Mouse (Mus musculus): ENCODE measurements around the gene Cd247. TPM values are rescaled to one million over a fixed set of nuclear protein-coding genes. Genes with fewer than 3 reads are reported as not detected.

The Cd247 gene
- polyA plus RNA-seq, 1 experiment = 0.29 TPM

- no peaks in the 10 kb centered on the region for H3K27me3 ChIP-seq (ENCODE audit: control insufficient read depth, insufficient read depth, low read length)
- no peak for TF ChIP-seq POLR2A (IDR thresholded peaks at IDR 0.05; ENCODE audit: borderline replicate concordance, insufficient read depth, low read length)
- no peak for TF ChIP-seq CTCF (IDR thresholded peaks at IDR 0.05; ENCODE audit: borderline replicate concordance, insufficient read depth, low read depth, low read length)
- no peak for DNase-seq
- WGBS = 80% methylated on average over 9 of the region's 9 CpGs
- no peak overlapping the region for H3K27ac ChIP-seq (ENCODE audit: insufficient read depth, low read length)
- H3K4me3 ChIP-seq (replicated peaks; ENCODE audit: insufficient read depth, low read depth, low read length) = no peak overlapping the region
- H3K4me1 ChIP-seq (ENCODE audit: control insufficient read depth, insufficient read depth, low read length) = no peaks in the 10 kb centered on the region
Measured at GRCm38 (mm10) chr1:165791411-165791810, 2.9 kb downstream of the Cd247 start.

DNA sequence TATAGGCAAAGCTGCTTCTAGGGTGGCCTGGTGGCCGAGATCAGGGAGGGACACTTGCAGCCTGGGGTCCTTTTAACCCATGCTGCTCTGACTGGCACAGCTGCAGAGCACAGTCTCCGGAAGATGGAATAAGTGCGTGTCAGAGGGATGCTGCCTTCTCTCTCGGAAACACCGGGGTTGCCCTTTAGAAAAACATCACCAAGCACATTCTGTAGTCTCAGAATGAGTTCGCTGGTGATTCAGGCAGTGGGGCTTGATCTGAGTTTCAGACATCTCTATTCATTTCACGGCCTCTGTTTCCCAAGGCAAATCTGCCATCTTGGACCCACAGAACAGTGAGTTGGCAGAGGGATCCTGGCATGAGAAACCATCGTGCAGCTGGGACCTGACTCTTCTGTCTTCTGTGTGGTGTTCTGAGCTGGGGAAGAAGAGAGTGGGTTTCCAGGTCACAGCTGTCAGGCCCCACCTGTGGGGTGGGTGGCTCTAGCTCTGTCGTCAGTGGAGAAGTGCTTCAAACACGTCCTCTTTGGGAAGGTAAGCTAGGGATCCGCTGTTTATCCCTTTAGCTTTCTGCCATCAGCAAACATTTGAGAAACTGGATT lies 13.3 kb downstream of the Cd247 start:
- TF ChIP-seq POLR2A (IDR thresholded peaks at IDR 0.05; ENCODE audit: borderline replicate concordance, insufficient read depth, low read length) (no peak), CTCF (IDR thresholded peaks at IDR 0.05; ENCODE audit: borderline replicate concordance, insufficient read depth, low read depth, low read length) (no peak)
- Histone ChIP-seq H3K27me3 (ENCODE audit: control insufficient read depth, insufficient read depth, low read length) (no peaks in the 10 kb centered on the region), H3K27ac (ENCODE audit: insufficient read depth, low read length) (no peak overlapping the region), H3K4me1 (ENCODE audit: control insufficient read depth, insufficient read depth, low read length) (no peaks in the 10 kb centered on the region), H3K4me3 (replicated peaks; ENCODE audit: insufficient read depth, low read depth, low read length) (no peak overlapping the region)
- DNase-seq = no peak
- WGBS = 33% methylated on average over 11 of the region's 11 CpGs

GRCm38 (mm10) chr1:165803107-165803506 lies 14.6 kb downstream of the Cd247 start:
- Histone ChIP-seq H3K27me3 (ENCODE audit: control insufficient read depth, insufficient read depth, low read length) (no peaks in the 10 kb centered on the region), H3K4me3 (replicated peaks; ENCODE audit: insufficient read depth, low read depth, low read length) (no peak overlapping the region), H3K4me1 (ENCODE audit: control insufficient read depth, insufficient read depth, low read length) (no peaks in the 10 kb centered on the region), H3K27ac (ENCODE audit: insufficient read depth, low read length) (no peak overlapping the region)
- 91% methylated on average over 5 of the region's 5 CpGs for whole genome bisulfite sequencing
- no peak for TF ChIP-seq CTCF (IDR thresholded peaks at IDR 0.05; ENCODE audit: borderline replicate concordance, insufficient read depth, low read depth, low read length)
- no peak for TF ChIP-seq POLR2A (IDR thresholded peaks at IDR 0.05; ENCODE audit: borderline replicate concordance, insufficient read depth, low read length)
- no peak for DNase-seq

DNA sequence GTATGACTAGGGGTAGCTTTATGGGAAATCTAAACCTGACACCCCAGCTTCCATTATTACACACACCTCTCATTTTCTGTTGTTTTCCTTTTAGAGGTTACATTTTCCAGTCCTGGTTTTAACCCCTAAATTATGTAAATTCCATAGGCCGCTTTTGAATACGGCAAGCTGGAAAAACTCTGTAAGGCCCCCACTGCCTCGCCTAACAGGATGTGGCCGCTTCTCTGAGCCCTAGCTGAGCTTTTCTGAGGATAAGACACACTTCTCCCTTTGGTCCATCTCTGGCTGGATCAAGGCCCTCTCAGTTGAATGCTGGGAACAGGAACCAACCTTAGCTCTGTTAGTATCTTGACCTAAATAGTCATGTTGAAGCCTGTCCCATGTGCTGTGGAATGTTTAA lies 15.7 kb downstream of the Cd247 start:
- H3K4me1 ChIP-seq (ENCODE audit: control insufficient read depth, insufficient read depth, low read length) = no peaks in the 10 kb centered on the region
- 96% methylated on average over 4 of the region's 4 CpGs for WGBS
- H3K27me3 ChIP-seq (ENCODE audit: control insufficient read depth, insufficient read depth, low read length) = no peaks in the 10 kb centered on the region
- H3K27ac ChIP-seq (ENCODE audit: insufficient read depth, low read length) = no peak overlapping the region
- TF ChIP-seq POLR2A (IDR thresholded peaks at IDR 0.05; ENCODE audit: borderline replicate concordance, insufficient read depth, low read length) (no peak), CTCF (IDR thresholded peaks at IDR 0.05; ENCODE audit: borderline replicate concordance, insufficient read depth, low read depth, low read length) (no peak)
- no peak overlapping the region for H3K4me3 ChIP-seq (replicated peaks; ENCODE audit: insufficient read depth, low read depth, low read length)
- DNase-seq = no peak

DNA sequence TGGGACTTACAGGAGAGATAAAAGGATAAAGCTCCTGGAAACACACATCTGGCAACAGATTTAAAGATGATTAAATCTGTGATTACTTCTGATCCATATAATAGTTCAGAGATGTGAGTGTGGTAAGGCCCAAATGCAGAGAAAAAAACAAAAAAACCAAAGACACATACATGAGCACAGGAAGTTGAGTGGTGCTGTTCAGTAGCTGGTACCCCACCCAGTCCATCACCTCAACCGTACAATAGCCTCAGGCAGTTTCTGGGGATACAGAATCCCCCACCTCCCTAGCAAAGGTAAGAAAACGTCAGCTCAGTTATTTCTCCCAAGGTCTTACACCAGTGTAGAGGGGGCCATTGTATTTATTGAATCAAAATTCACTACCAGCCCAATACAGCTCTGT lies 22.2 kb downstream of the Cd247 start:
- H3K4me3 ChIP-seq (replicated peaks; ENCODE audit: insufficient read depth, low read depth, low read length) = no peak overlapping the region
- no peaks in the 10 kb centered on the region; the same call in 1 of the 2 replicates for H3K27me3 ChIP-seq (ENCODE audit: control insufficient read depth, insufficient read depth, low read length)
- H3K4me1 ChIP-seq (ENCODE audit: control insufficient read depth, insufficient read depth, low read length) = no peaks in the 10 kb centered on the region
- H3K27ac ChIP-seq (ENCODE audit: insufficient read depth, low read length) = no peak overlapping the region
- TF ChIP-seq CTCF (IDR thresholded peaks at IDR 0.05; ENCODE audit: borderline replicate concordance, insufficient read depth, low read depth, low read length) = no peak
- no peak for TF ChIP-seq POLR2A (IDR thresholded peaks at IDR 0.05; ENCODE audit: borderline replicate concordance, insufficient read depth, low read length)
- 80% methylated on average over 2 of the region's 2 CpGs for WGBS
- no peak for DNase-seq

GRCm38 (mm10) chr1:165811170-165811569 lies 22.7 kb downstream of the Cd247 start:
- WGBS = 94% methylated on average over 5 of the region's 5 CpGs
- Histone ChIP-seq H3K27me3 (ENCODE audit: control insufficient read depth, insufficient read depth, low read length) (no peaks in the 10 kb centered on the region; the same call in 1 of the 2 replicates), H3K4me3 (replicated peaks; ENCODE audit: insufficient read depth, low read depth, low read length) (no peak overlapping the region), H3K27ac (ENCODE audit: insufficient read depth, low read length) (no peak overlapping the region), H3K4me1 (ENCODE audit: control insufficient read depth, insufficient read depth, low read length) (no peaks in the 10 kb centered on the region)
- DNase-seq = no peak
- TF ChIP-seq POLR2A (IDR thresholded peaks at IDR 0.05; ENCODE audit: borderline replicate concordance, insufficient read depth, low read length) = no peak
- no peak for TF ChIP-seq CTCF (IDR thresholded peaks at IDR 0.05; ENCODE audit: borderline replicate concordance, insufficient read depth, low read depth, low read length)

GRCm38 (mm10) chr1:165812775-165813174 lies 24.3 kb downstream of the Cd247 start:
- Histone ChIP-seq H3K27me3 (ENCODE audit: control insufficient read depth, insufficient read depth, low read length) (no peaks in the 10 kb centered on the region; the same call in 1 of the 2 replicates), H3K4me3 (replicated peaks; ENCODE audit: insufficient read depth, low read depth, low read length) (no peak overlapping the region), H3K4me1 (ENCODE audit: control insufficient read depth, insufficient read depth, low read length) (no peaks in the 10 kb centered on the region), H3K27ac (ENCODE audit: insufficient read depth, low read length) (no peak overlapping the region)
- TF ChIP-seq POLR2A (IDR thresholded peaks at IDR 0.05; ENCODE audit: borderline replicate concordance, insufficient read depth, low read length) (no peak), CTCF (IDR thresholded peaks at IDR 0.05; ENCODE audit: borderline replicate concordance, insufficient read depth, low read depth, low read length) (no peak)
- 89% methylated on average over 3 of the region's 3 CpGs for WGBS
- no peak for DNase-seq

DNA sequence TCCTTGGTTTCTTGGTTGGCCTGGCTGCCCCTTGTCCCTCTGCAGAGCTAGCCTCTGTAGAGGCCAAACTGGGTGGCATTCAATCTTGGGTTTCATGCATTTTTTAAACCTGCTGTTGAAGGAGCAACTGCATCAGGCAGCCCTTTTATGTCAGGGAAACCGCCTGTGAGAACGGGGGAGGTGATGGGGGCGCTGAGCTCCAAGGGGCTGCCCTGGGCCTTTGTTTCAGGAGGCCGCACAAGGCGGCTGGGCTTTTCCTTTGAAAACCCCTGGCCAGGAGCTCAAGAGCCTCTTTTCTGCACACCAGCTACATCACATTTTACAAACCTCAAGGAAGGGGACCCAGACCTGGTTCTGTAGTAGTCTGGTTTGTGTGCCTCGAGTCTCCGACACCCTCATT lies 25.6 kb downstream of the Cd247 start:
- WGBS = 60% methylated on average over 7 of the region's 7 CpGs
- DNase-seq = no peak
- H3K27me3 ChIP-seq (ENCODE audit: control insufficient read depth, insufficient read depth, low read length) = no peaks in the 10 kb centered on the region; the same call in 1 of the 2 replicates
- H3K4me3 ChIP-seq (replicated peaks; ENCODE audit: insufficient read depth, low read depth, low read length) = no peak overlapping the region
- no peaks in the 10 kb centered on the region for H3K4me1 ChIP-seq (ENCODE audit: control insufficient read depth, insufficient read depth, low read length)
- TF ChIP-seq POLR2A (IDR thresholded peaks at IDR 0.05; ENCODE audit: borderline replicate concordance, insufficient read depth, low read length) (no peak), CTCF (IDR thresholded peaks at IDR 0.05; ENCODE audit: borderline replicate concordance, insufficient read depth, low read depth, low read length) (no peak)
- H3K27ac ChIP-seq (ENCODE audit: insufficient read depth, low read length) = no peak overlapping the region

All from cerebellum, adult 2 months (tissue).